Mouse (Mus musculus): Measurements from ENCODE around the gene Stag3. TPM values are rescaled to one million over a fixed set of nuclear protein-coding genes. Genes with fewer than 3 reads are reported as not detected.

Gene Stag3
- polyA plus RNA-seq (2017; shearing (Covaris generic)) = 1.1 TPM

GRCm38 (mm10) chr5:138279585-138280424 lies at the start of gene Stag3, which contains the start of the genes Gm43720 and Gpc2:
TSS of gene Stag3 (plus strand) at chr5:138280240.
TSS of gene Gm43720 (minus strand) at chr5:138279958.
TSS of gene Gpc2 (minus strand) at chr5:138280005.

GRCm38 (mm10) chr5:138255353-138256093 lies 24.5 kb upstream of the Stag3 start, which contains the start of gene Lamtor4:
TSS of gene Lamtor4 (plus strand) at chr5:138255482.

GRCm38 (mm10) chr5:138263260-138264206 lies 16.5 kb upstream of the Stag3 start, which contains the start of gene BC037034:
TSS of gene BC037034 (minus strand) at chr5:138264033.

GRCm38 (mm10) chr5:138272409-138272923 lies 7.6 kb upstream of the Stag3 start, which contains the start of gene Gal3st4:
TSS of gene Gal3st4 (minus strand) at chr5:138272840.

GRCm38 (mm10) chr5:138341661-138342060 lies 61.6 kb downstream of the Stag3 start, which contains the start of gene Pvrig:
TSS of gene Pvrig (plus strand) at chr5:138341961.

Other genes starting within 250 kb of the Stag3 start
- 0.84 TPM for gene Smok3c, start 227.0 kb upstream of the Stag3 start, polyA plus RNA-seq (2017; shearing (Covaris generic))
- 14.6 TPM for gene Zkscan1, start 195.2 kb upstream of the Stag3 start, polyA plus RNA-seq (2017; shearing (Covaris generic))
- gene Zscan21, start 163.3 kb upstream of the Stag3 start, polyA plus RNA-seq (2017; shearing (Covaris generic)) = 28.0 TPM
- gene Zfp113, start 124.5 kb upstream of the Stag3 start, polyA plus RNA-seq (2017; shearing (Covaris generic)) = 6.6 TPM
- gene Cops6, start 119.2 kb upstream of the Stag3 start, polyA plus RNA-seq (2017; shearing (Covaris generic)) = 119 TPM
- gene Ap4m1, start 108.2 kb upstream of the Stag3 start, polyA plus RNA-seq (2017; shearing (Covaris generic)) = 9.5 TPM
- gene Mcm7, start 107.8 kb upstream of the Stag3 start, polyA plus RNA-seq (2017; shearing (Covaris generic)) = 56.4 TPM
- 36.5 TPM for gene Taf6, start 92.8 kb upstream of the Stag3 start, polyA plus RNA-seq (2017; shearing (Covaris generic))
- 12.2 TPM for gene Cnpy4, start 92.8 kb upstream of the Stag3 start, polyA plus RNA-seq (2017; shearing (Covaris generic))
- not detected for gene Mblac1, start 85.9 kb upstream of the Stag3 start, polyA plus RNA-seq (2017; shearing (Covaris generic))
- 0.55 TPM for gene Nxpe5, start 54.3 kb upstream of the Stag3 start, polyA plus RNA-seq (2017; shearing (Covaris generic))
- gene Lamtor4, start 24.8 kb upstream of the Stag3 start, polyA plus RNA-seq (2017; shearing (Covaris generic)) = 35.9 TPM
- 19.9 TPM for gene BC037034, start 16.2 kb upstream of the Stag3 start, polyA plus RNA-seq (2017; shearing (Covaris generic))
- gene Gal3st4, start 7.4 kb upstream of the Stag3 start, polyA plus RNA-seq (2017; shearing (Covaris generic)) = not detected
- 0.18 TPM for gene Gm43720, start 282 bp upstream of the Stag3 start, polyA plus RNA-seq (2017; shearing (Covaris generic))
- 0.67 TPM for gene Gpc2, start 235 bp upstream of the Stag3 start, polyA plus RNA-seq (2017; shearing (Covaris generic))
- 5.2 TPM for gene Pvrig, start 61.7 kb downstream of the Stag3 start, polyA plus RNA-seq (2017; shearing (Covaris generic))
- 8.0 TPM for gene Zfp157, start 161.2 kb downstream of the Stag3 start, polyA plus RNA-seq (2017; shearing (Covaris generic))